Mouse (Mus musculus): ENCODE data around the gene Pdk4. TPM values are rescaled to one million over a fixed set of nuclear protein-coding genes. Genes with fewer than 3 reads are reported as not detected.

The Pdk4 gene
- polyA plus RNA-seq, 1 experiment = 4.3 TPM

- Histone ChIP-seq H3K4me1 (ENCODE audit: control insufficient read depth, insufficient read depth, insufficient read length, low read length) (no peaks in the 10 kb centered on the region), H3K27me3 (ENCODE audit: control insufficient read depth, insufficient read depth, low read length) (no peaks in the 10 kb centered on the region), H3K36me3 (ENCODE audit: control insufficient read depth, insufficient read depth, low read length) (0 out of 2 replicates have a peak, but pooled peaks cover 2% of the 10 kb centered on the region), H3K27ac (ENCODE audit: insufficient read depth, low read depth, low read length) (no peak overlapping the region), H3K4me3 (ENCODE audit: low read depth, low read length) (no peak overlapping the region)
- no peak for TF ChIP-seq POLR2A (IDR thresholded peaks at IDR 0.05; ENCODE audit: low read depth, low read length)
- 85% methylated on average over 2 of the region's 2 CpGs for WGBS
Observed at GRCm38 (mm10) chr6:5481066-5481465, 15.0 kb downstream of the Pdk4 start.

- Histone ChIP-seq H3K4me3 (ENCODE audit: low read depth, low read length) (no peak overlapping the region), H3K27ac (ENCODE audit: insufficient read depth, low read depth, low read length) (no peak overlapping the region), H3K36me3 (ENCODE audit: control insufficient read depth, insufficient read depth, low read length) (no peaks in the 10 kb centered on the region), H3K4me1 (ENCODE audit: control insufficient read depth, insufficient read depth, insufficient read length, low read length) (no peaks in the 10 kb centered on the region), H3K27me3 (ENCODE audit: control insufficient read depth, insufficient read depth, low read length) (no peaks in the 10 kb centered on the region)
- TF ChIP-seq POLR2A (IDR thresholded peaks at IDR 0.05; ENCODE audit: low read depth, low read length) (no peak), CTCF (IDR thresholded peaks at IDR 0.05; ENCODE audit: extremely low read depth, insufficient read length, insufficient replicate concordance, low read depth, low read length) (no peak)
- WGBS = 30% methylated on average over 1 of the region's 1 CpGs
Observed at GRCm38 (mm10) chr6:5474021-5474420, 22.1 kb downstream of the Pdk4 start.

GRCm38 (mm10) chr6:5472692-5473091 is 23.4 kb downstream of the Pdk4 start:
- H3K36me3 ChIP-seq (ENCODE audit: control insufficient read depth, insufficient read depth, low read length) = no peaks in the 10 kb centered on the region
- TF ChIP-seq CTCF (IDR thresholded peaks at IDR 0.05; ENCODE audit: extremely low read depth, insufficient read length, insufficient replicate concordance, low read depth, low read length) = no peak
- TF ChIP-seq POLR2A (IDR thresholded peaks at IDR 0.05; ENCODE audit: low read depth, low read length) = no peak
- no peak overlapping the region for H3K4me3 ChIP-seq (ENCODE audit: low read depth, low read length)
- no peaks in the 10 kb centered on the region for H3K27me3 ChIP-seq (ENCODE audit: control insufficient read depth, insufficient read depth, low read length)
- H3K4me1 ChIP-seq (ENCODE audit: control insufficient read depth, insufficient read depth, insufficient read length, low read length) = no peaks in the 10 kb centered on the region
- no peak overlapping the region for H3K27ac ChIP-seq (ENCODE audit: insufficient read depth, low read depth, low read length)
- 92% methylated on average over 2 of the region's 2 CpGs for WGBS

GRCm38 (mm10) chr6:5470480-5471318 is 25.4 kb downstream of the Pdk4 start:
- Histone ChIP-seq H3K27ac (ENCODE audit: insufficient read depth, low read depth, low read length) (no peak overlapping the region), H3K4me1 (ENCODE audit: control insufficient read depth, insufficient read depth, insufficient read length, low read length) (no peaks in the 10 kb centered on the region), H3K4me3 (ENCODE audit: low read depth, low read length) (no peak overlapping the region), H3K27me3 (ENCODE audit: control insufficient read depth, insufficient read depth, low read length) (no peaks in the 10 kb centered on the region), H3K36me3 (ENCODE audit: control insufficient read depth, insufficient read depth, low read length) (no peaks in the 10 kb centered on the region)
- 87% methylated on average over 10 of the region's 10 CpGs for WGBS
- TF ChIP-seq POLR2A (IDR thresholded peaks at IDR 0.05; ENCODE audit: low read depth, low read length) (no peak), CTCF (IDR thresholded peaks at IDR 0.05; ENCODE audit: extremely low read depth, insufficient read length, insufficient replicate concordance, low read depth, low read length) (no peak)

- no peaks in the 10 kb centered on the region for H3K4me1 ChIP-seq (ENCODE audit: control insufficient read depth, insufficient read depth, insufficient read length, low read length)
- no peaks in the 10 kb centered on the region for H3K36me3 ChIP-seq (ENCODE audit: control insufficient read depth, insufficient read depth, low read length)
- 79% methylated on average over 3 of the region's 3 CpGs for WGBS
- no peak for TF ChIP-seq POLR2A (IDR thresholded peaks at IDR 0.05; ENCODE audit: low read depth, low read length)
- TF ChIP-seq CTCF (IDR thresholded peaks at IDR 0.05; ENCODE audit: extremely low read depth, insufficient read length, insufficient replicate concordance, low read depth, low read length) = no peak
- H3K4me3 ChIP-seq (ENCODE audit: low read depth, low read length) = no peak overlapping the region
- no peak overlapping the region for H3K27ac ChIP-seq (ENCODE audit: insufficient read depth, low read depth, low read length)
- no peaks in the 10 kb centered on the region for H3K27me3 ChIP-seq (ENCODE audit: control insufficient read depth, insufficient read depth, low read length)
Observed at GRCm38 (mm10) chr6:5455836-5456235, 40.3 kb downstream of the Pdk4 start.

- no peaks in the 10 kb centered on the region for H3K36me3 ChIP-seq (ENCODE audit: control insufficient read depth, insufficient read depth, low read length)
- no peak overlapping the region for H3K4me3 ChIP-seq (ENCODE audit: low read depth, low read length)
- no peaks in the 10 kb centered on the region for H3K4me1 ChIP-seq (ENCODE audit: control insufficient read depth, insufficient read depth, insufficient read length, low read length)
- no peaks in the 10 kb centered on the region for H3K27me3 ChIP-seq (ENCODE audit: control insufficient read depth, insufficient read depth, low read length)
- no peak overlapping the region for H3K27ac ChIP-seq (ENCODE audit: insufficient read depth, low read depth, low read length)
- WGBS = 33% methylated on average over 5 of the region's 5 CpGs
- TF ChIP-seq CTCF (IDR thresholded peaks at IDR 0.05; ENCODE audit: extremely low read depth, insufficient read length, insufficient replicate concordance, low read depth, low read length) (no peak), POLR2A (IDR thresholded peaks at IDR 0.05; ENCODE audit: low read depth, low read length) (no peak)
Observed at GRCm38 (mm10) chr6:5449878-5450277, 46.2 kb downstream of the Pdk4 start.

- whole genome bisulfite sequencing = 92% methylated on average over 4 of the region's 4 CpGs
Observed at GRCm38 (mm10) chr6:5448396-5448795, 47.7 kb downstream of the Pdk4 start.

More at GRCm38 (mm10) chr6:5448396-5448795, 47.7 kb downstream of the Pdk4 start:
- no peak overlapping the region for H3K27ac ChIP-seq (ENCODE audit: insufficient read depth, low read depth, low read length)
- TF ChIP-seq CTCF (IDR thresholded peaks at IDR 0.05; ENCODE audit: extremely low read depth, insufficient read length, insufficient replicate concordance, low read depth, low read length) (no peak), POLR2A (IDR thresholded peaks at IDR 0.05; ENCODE audit: low read depth, low read length) (no peak)
- H3K27me3 ChIP-seq (ENCODE audit: control insufficient read depth, insufficient read depth, low read length) = no peaks in the 10 kb centered on the region
- no peaks in the 10 kb centered on the region for H3K36me3 ChIP-seq (ENCODE audit: control insufficient read depth, insufficient read depth, low read length)
- no peaks in the 10 kb centered on the region; the same call in 1 of the 2 replicates for H3K4me1 ChIP-seq (ENCODE audit: control insufficient read depth, insufficient read depth, insufficient read length, low read length)
- no peak overlapping the region for H3K4me3 ChIP-seq (ENCODE audit: low read depth, low read length)
